Mouse (Mus musculus) neural tube, embryonic 11.5 days (tissue): ENCODE data around the gene Slc35f2. TPM values are rescaled to one million over a fixed set of nuclear protein-coding genes. Genes with fewer than 3 reads are reported as not detected.

Experiments
- ATAC-seq: fragments of 200-750 bp; cut with Nextera tagmentation; 2 replicates; pipeline ENCODE4 v1.8.0; 2017; ENCODE audit warnings: moderate number of reproducible peaks, mild to moderate bottlenecking, moderate TSS enrichment, moderate library complexity; ENCODE audit not compliant: insufficient read depth, low FRiP score, low TSS enrichment
- DNase-seq: peaks from one replicate; pipeline ENCODE4 v3.0.0-alpha.2; 2015; ENCODE audit warnings: low spot score
- H3K27ac ChIP-seq: fragments of 300-500 bp; sonication (generic); 2 replicates; pipeline ENCODE4 v1.5.1; 2014; ENCODE audit warnings: low read depth, mild to moderate bottlenecking, low read length
- H3K27me3 ChIP-seq: fragments of 300-500 bp; sonication (generic); 2 replicates; pipeline ENCODE4 v1.6.1; 2014; ENCODE audit warnings: mild to moderate bottlenecking, low read length, mixed read lengths; ENCODE audit not compliant: control insufficient read depth, insufficient read depth
- H3K36me3 ChIP-seq: fragments of 300-500 bp; sonication (generic); 2 replicates; pipeline ENCODE4 v1.6.1; 2014; ENCODE audit warnings: mild to moderate bottlenecking, low read length, moderate library complexity, mixed read lengths; ENCODE audit not compliant: control insufficient read depth, insufficient read depth
- H3K4me1 ChIP-seq: fragments of 300-500 bp; sonication (generic); 2 replicates; pipeline ENCODE4 v1.6.1; 2014; ENCODE audit warnings: low read length, mixed read lengths; ENCODE audit not compliant: control insufficient read depth, insufficient read depth
- H3K4me2 ChIP-seq: fragments of 300-500 bp; sonication (generic); 2 replicates; pipeline ENCODE4 v1.6.1; 2014; ENCODE audit warnings: low read depth, mild to moderate bottlenecking, moderate library complexity
- H3K4me3 ChIP-seq: fragments of 300-500 bp; sonication (generic); 2 replicates; pipeline ENCODE4 v1.5.1; 2014; ENCODE audit warnings: low read depth, low read length
- H3K9ac ChIP-seq: fragments of 300-500 bp; sonication (generic); 2 replicates; pipeline ENCODE4 v1.6.1; 2014; ENCODE audit warnings: mild to moderate bottlenecking, low read length
- H3K9me3 ChIP-seq: fragments of 300-500 bp; sonication (generic); 2 replicates; pipeline ENCODE4 v1.6.1; 2016; ENCODE audit warnings: low read length; ENCODE audit not compliant: control insufficient read depth
- WGBS: fragments of 180-500 bp; shearing (Covaris S2); extraction: QIAGEN DNeasy Blood & Tissue Kit; methylation state at CpG from one replicate; pipeline ENCODE4 v1.1.7; 2014; 5-methylcytosine and 5-hydroxymethylcytosine counted together
- polyA plus RNA-seq: library from polyadenylated mRNA; unstranded; fragments of >200 nt; fragmentation: Nextera tagmentation; extraction: Ambion mirVana; gene quantifications from 2 replicates; pipeline ENCODE4 v1.2.1, GENCODE M21; 2014

Gene Slc35f2
- polyA plus RNA-seq, 1 experiment from 2014 or later, result 4.9 TPM

GRCm38 (mm10) chr9:53770771-53771343 is 481 bp upstream of the Slc35f2 start:
- Histone ChIP-seq H3K9ac (no peak overlapping the region), H3K9me3 (no peaks in the 10 kb centered on the region), H3K27ac (no peak overlapping the region), H3K4me2 (peak overlapping the region; percentile 93), H3K27me3 (peaks cover 14% of the 10 kb centered on the region), H3K36me3 (no peaks in the 10 kb centered on the region), H3K4me1 (no peaks in the 10 kb centered on the region), H3K4me3 (peak overlapping the region; percentile 50; the same call in 1 of the 2 replicates)
- ATAC-seq (no peak), DNase-seq (no peak)
- WGBS, result 38% methylated on average over 12 of the region's 12 CpGs

- Histone ChIP-seq H3K36me3 (no peaks in the 10 kb centered on the region), H3K4me1 (no peaks in the 10 kb centered on the region), H3K4me2 (peak overlapping the region; percentile 93), H3K27ac (no peak overlapping the region), H3K9ac (peak overlapping the region; percentile 51), H3K27me3 (peaks cover 14% of the 10 kb centered on the region), H3K4me3 (peak overlapping the region; percentile 50), H3K9me3 (no peaks in the 10 kb centered on the region)
- ATAC-seq, result no peak
- peak; percentile 17 for DNase-seq
- 3% methylated on average over 17 of the region's 17 CpGs for WGBS
These were observed 803 bp downstream of the Slc35f2 start for GRCm38 (mm10) chr9:53772121-53772561.

GRCm38 (mm10) chr9:53775511-53775910 is 4.2 kb downstream of the Slc35f2 start:
- DNase-seq (no peak), ATAC-seq (no peak)
- Histone ChIP-seq H3K36me3 (no peaks in the 10 kb centered on the region), H3K9me3 (no peaks in the 10 kb centered on the region), H3K4me2 (no peak overlapping the region), H3K4me1 (no peaks in the 10 kb centered on the region), H3K27me3 (peaks cover 13% of the 10 kb centered on the region), H3K27ac (no peak overlapping the region), H3K9ac (no peak overlapping the region), H3K4me3 (no peak overlapping the region)
- 84% methylated on average over 2 of the region's 2 CpGs for WGBS

- no peak overlapping the region for H3K27ac ChIP-seq
- ATAC-seq, result no peak
- 83% methylated on average over 16 of the region's 16 CpGs for WGBS
- H3K27me3 ChIP-seq, result no peaks in the 10 kb centered on the region
- H3K9ac ChIP-seq, result no peak overlapping the region
- DNase-seq, result no peak
- no peak overlapping the region for H3K4me3 ChIP-seq
- H3K4me2 ChIP-seq, result no peak overlapping the region
- no peaks in the 10 kb centered on the region for H3K9me3 ChIP-seq
- no peaks in the 10 kb centered on the region for H3K4me1 ChIP-seq
- no peaks in the 10 kb centered on the region for H3K36me3 ChIP-seq
These were observed 15.4 kb downstream of the Slc35f2 start for GRCm38 (mm10) chr9:53786561-53787407.

- Histone ChIP-seq H3K4me2 (no peak overlapping the region), H3K9me3 (no peaks in the 10 kb centered on the region), H3K9ac (no peak overlapping the region), H3K4me3 (no peak overlapping the region), H3K27me3 (no peaks in the 10 kb centered on the region), H3K4me1 (no peaks in the 10 kb centered on the region), H3K27ac (no peak overlapping the region), H3K36me3 (no peaks in the 10 kb centered on the region)
- DNase-seq (no peak), ATAC-seq (no peak)
- WGBS, result 79% methylated on average over 1 of the region's 1 CpGs
These were observed 22.5 kb downstream of the Slc35f2 start for GRCm38 (mm10) chr9:53793830-53794330.

- no peaks in the 10 kb centered on the region for H3K9me3 ChIP-seq
- H3K27ac ChIP-seq, result no peak overlapping the region
- no peaks in the 10 kb centered on the region for H3K27me3 ChIP-seq
- H3K36me3 ChIP-seq, result no peaks in the 10 kb centered on the region
- no peak overlapping the region for H3K4me2 ChIP-seq
- H3K9ac ChIP-seq, result no peak overlapping the region
- WGBS, result 56% methylated on average over 9 of the region's 9 CpGs
- no peak overlapping the region for H3K4me3 ChIP-seq
- DNase-seq (no peak), ATAC-seq (no peak)
- H3K4me1 ChIP-seq, result no peaks in the 10 kb centered on the region
These were observed 23.2 kb downstream of the Slc35f2 start for GRCm38 (mm10) chr9:53794490-53794889.

GRCm38 (mm10) chr9:53795351-53795750 is 24.0 kb downstream of the Slc35f2 start:
- no peaks in the 10 kb centered on the region for H3K9me3 ChIP-seq
- no peak overlapping the region for H3K4me3 ChIP-seq
- H3K27ac ChIP-seq, result no peak overlapping the region
- ATAC-seq (no peak), DNase-seq (no peak)
- H3K4me2 ChIP-seq, result no peak overlapping the region
- no peaks in the 10 kb centered on the region for H3K36me3 ChIP-seq
- no peaks in the 10 kb centered on the region for H3K27me3 ChIP-seq
- H3K4me1 ChIP-seq, result no peaks in the 10 kb centered on the region
- H3K9ac ChIP-seq, result no peak overlapping the region

- ATAC-seq (no peak), DNase-seq (no peak)
- Histone ChIP-seq H3K27ac (no peak overlapping the region), H3K36me3 (no peaks in the 10 kb centered on the region), H3K9me3 (no peaks in the 10 kb centered on the region), H3K9ac (no peak overlapping the region), H3K4me1 (no peaks in the 10 kb centered on the region), H3K27me3 (no peaks in the 10 kb centered on the region), H3K4me3 (no peak overlapping the region), H3K4me2 (no peak overlapping the region)
- WGBS, result 90% methylated on average over 3 of the region's 3 CpGs
These were observed 25.0 kb downstream of the Slc35f2 start for GRCm38 (mm10) chr9:53796386-53796785.

GRCm38 (mm10) chr9:53797141-53797540 is 25.8 kb downstream of the Slc35f2 start:
- H3K4me1 ChIP-seq, result no peaks in the 10 kb centered on the region
- H3K27me3 ChIP-seq, result no peaks in the 10 kb centered on the region
- no peak overlapping the region for H3K4me2 ChIP-seq
- WGBS, result 88% methylated on average over 2 of the region's 2 CpGs
- DNase-seq, result no peak
- no peak overlapping the region for H3K4me3 ChIP-seq
- no peaks in the 10 kb centered on the region for H3K9me3 ChIP-seq
- no peak overlapping the region for H3K9ac ChIP-seq
- no peaks in the 10 kb centered on the region for H3K36me3 ChIP-seq
- no peak overlapping the region for H3K27ac ChIP-seq
- no peak for ATAC-seq
